Mouse (Mus musculus) lung, adult 2 months (tissue): Measurements from ENCODE around the gene Sh2d6.

Source experiments
- CTCF ChIP-seq: fragments of 200-500 bp; IDR thresholded peaks from 2 replicates; pipeline ENCODE4 v1.5.1; 2011; ENCODE audit warnings: mild to moderate bottlenecking, low read length, control low read depth; ENCODE audit not compliant: insufficient read depth
- POLR2A ChIP-seq: fragments of 200-500 bp; IDR thresholded peaks from 2 replicates; pipeline ENCODE4 v1.6.1; 2011; ENCODE audit warnings: low read depth, mild to moderate bottlenecking, control low read depth, low read length, borderline replicate concordance; ENCODE audit errors: extremely low read depth

DNA sequence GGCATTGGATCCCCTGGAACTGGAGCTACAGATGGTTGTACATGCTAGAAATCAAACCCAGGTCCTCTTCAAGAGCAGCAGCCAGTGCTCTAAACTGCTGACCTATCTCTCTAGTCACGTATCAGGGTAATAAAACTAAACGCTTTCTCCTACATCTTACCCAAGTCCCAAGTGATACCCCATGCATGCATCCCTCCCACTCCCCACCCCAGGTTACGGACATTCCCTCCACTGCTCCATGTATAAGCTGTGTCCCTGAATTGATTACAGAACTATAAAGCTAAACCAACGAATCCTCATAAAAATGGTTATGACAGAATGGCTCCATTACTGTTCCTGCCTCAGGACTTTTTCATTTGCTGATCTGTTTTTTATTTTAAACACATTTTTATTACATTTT is 55.3 kb downstream of the Sh2d6 start:
- TF ChIP-seq CTCF (no peak), POLR2A (no peak)
